Mouse (Mus musculus) lung, postnatal 0 days (tissue): ENCODE measurements around the gene Pik3c2b.

Experiments used
- CTCF ChIP-seq: IDR thresholded peaks from 2 replicates; pipeline ENCODE4 v1.5.1; 2016; ENCODE audit warnings: antibody characterized with exemption, mild to moderate bottlenecking
- EP300 ChIP-seq: IDR thresholded peaks from 2 replicates; pipeline ENCODE4 v1.6.1; 2016; ENCODE audit warnings: antibody characterized with exemption, mild to moderate bottlenecking, control low read depth

GRCm38 (mm10) chr1:133093719-133094118 is 48.3 kb downstream of the Pik3c2b start:
- TF ChIP-seq EP300 (no peak), CTCF (no peak)
